Comparison of ENCODE assay signal across 18 mouse cellular contexts in the genomic region with DNA sequence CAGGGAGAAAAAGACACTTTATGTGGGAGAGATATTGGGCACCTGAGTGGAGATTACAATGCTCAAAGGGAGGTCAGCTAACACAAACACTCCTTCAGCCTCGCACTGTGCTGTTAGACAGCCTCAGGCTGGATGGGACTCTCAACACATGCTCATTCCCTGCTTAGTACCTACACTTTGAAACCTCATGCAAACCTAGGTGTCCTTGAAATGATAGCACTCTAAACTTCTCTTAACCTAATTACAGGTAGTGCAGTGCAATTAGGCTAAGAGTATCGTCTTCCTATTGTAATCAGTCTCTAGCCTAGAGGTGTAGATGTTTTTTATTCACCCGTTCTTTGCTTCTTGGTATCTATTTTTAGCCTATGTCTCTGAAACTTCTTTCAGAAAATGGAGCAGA. TPM values are rescaled to one million over a fixed set of nuclear protein-coding genes. Genes with fewer than 3 reads are reported as not detected.
A peak's percentile ranks its signal among the peaks of the same experiment; 100 is the strongest.
DNase-seq lines count a peak whose midpoint lies in the region; ATAC-seq and TF ChIP-seq lines count a peak whose summit lies in the region.
"Had no signal": no experiment of that assay in that cellular context is flagged by ENCODE, and none has a peak within 500 bp of the region (broad histone marks: within the 10 kb centered on the region; RNA-seq: fewer than 3 reads in every experiment).

No protein-coding gene starts in this region.

- DNase-seq in forebrain, postnatal 0 days: no peak
- no peak for DNase-seq in forebrain, embryonic 11.5 days (ENCODE audit: low spot score)
- DNase-seq in hindbrain, postnatal 0 days (ENCODE audit: low spot score): no peak
- DNase-seq in hindbrain, embryonic 14.5 days (ENCODE audit: low spot score): no peak
- peak; percentile 19 for DNase-seq in gonadal fat pad, adult 2 months (ENCODE audit: low read depth)
- no peak for DNase-seq in cerebellum, postnatal 10 days
- DNase-seq: gastrocnemius, postnatal 25 days; kidney, adult 18-20 months had no signal

- no peak overlapping the region for H3K9ac ChIP-seq in forebrain, postnatal 0 days
- no peak overlapping the region for H3K9ac ChIP-seq in forebrain, embryonic 11.5 days (ENCODE audit: low read length)
- H3K9ac ChIP-seq in hindbrain, postnatal 0 days (replicated peaks; ENCODE audit: low read length): no peak overlapping the region
- no peak overlapping the region for H3K9ac ChIP-seq in hindbrain, embryonic 14.5 days
- H3K9ac ChIP-seq: embryonic facial prominence, embryonic 13.5 days; heart, embryonic 13.5 days had no signal

- WGBS in forebrain, postnatal 0 days: 60% methylated on average over 3 of the region's 3 CpGs
- 71% methylated on average over 3 of the region's 3 CpGs for WGBS in forebrain, embryonic 11.5 days
- 57% methylated on average over 3 of the region's 3 CpGs for WGBS in hindbrain, postnatal 0 days
- 78% methylated on average over 3 of the region's 3 CpGs for WGBS in hindbrain, embryonic 14.5 days

- no peak for TF ChIP-seq CTCF in forebrain, postnatal 0 days (IDR thresholded peaks at IDR 0.05; ENCODE audit: low read depth)
- no peak for TF ChIP-seq CTCF in hindbrain, postnatal 0 days (IDR thresholded peaks at IDR 0.05; ENCODE audit: low read depth)

- H3K4me1 ChIP-seq in forebrain, postnatal 0 days (ENCODE audit: insufficient read depth): no peaks in the 10 kb centered on the region
- no peaks in the 10 kb centered on the region for H3K4me1 ChIP-seq in forebrain, embryonic 11.5 days (replicated peaks; ENCODE audit: control insufficient read depth, insufficient read depth, low read length)
- no peaks in the 10 kb centered on the region for H3K4me1 ChIP-seq in hindbrain, postnatal 0 days (ENCODE audit: insufficient read depth, low read length)
- no peaks in the 10 kb centered on the region for H3K4me1 ChIP-seq in hindbrain, embryonic 14.5 days (replicated peaks; ENCODE audit: control insufficient read depth, insufficient read depth, low read length)
- H3K4me1 ChIP-seq: embryonic facial prominence, embryonic 10.5 days; embryonic facial prominence, embryonic 13.5 days; heart, embryonic 10.5 days; heart, embryonic 13.5 days had no signal

- no peak overlapping the region for H3K4me2 ChIP-seq in forebrain, postnatal 0 days (ENCODE audit: low read depth)
- H3K4me2 ChIP-seq in forebrain, embryonic 11.5 days (ENCODE audit: low read depth, low read length, severe bottlenecking): no peak overlapping the region
- no peak overlapping the region for H3K4me2 ChIP-seq in hindbrain, postnatal 0 days (ENCODE audit: low read depth, low read length)
- no peak overlapping the region for H3K4me2 ChIP-seq in hindbrain, embryonic 14.5 days (replicated peaks)
- H3K4me2 ChIP-seq: embryonic facial prominence, embryonic 13.5 days; heart, embryonic 13.5 days had no signal

- ATAC-seq in forebrain, postnatal 0 days: peak; percentile 59; the same call in 1 of the 2 replicates
- ATAC-seq in forebrain, embryonic 11.5 days (replicated peaks; ENCODE audit: low FRiP score): no peak
- ATAC-seq in hindbrain, postnatal 0 days: peak; percentile 64
- ATAC-seq in hindbrain, embryonic 14.5 days (ENCODE audit: low FRiP score): no peak
- ATAC-seq: CD4-positive, CD25-positive, alpha-beta regulatory T cell, adult 4 months; inflammation-experienced regulatory T-cells, adult 6 months; intestine, embryonic 16.5 days had no signal

- H3K36me3 ChIP-seq in forebrain, postnatal 0 days (ENCODE audit: insufficient read depth): no peaks in the 10 kb centered on the region
- H3K36me3 ChIP-seq in forebrain, embryonic 11.5 days (ENCODE audit: control insufficient read depth, insufficient read depth, low read length): no peaks in the 10 kb centered on the region
- no peaks in the 10 kb centered on the region for H3K36me3 ChIP-seq in hindbrain, postnatal 0 days (ENCODE audit: insufficient read depth, low read length)
- H3K36me3 ChIP-seq in hindbrain, embryonic 14.5 days (replicated peaks; ENCODE audit: control insufficient read depth, insufficient read depth): no peaks in the 10 kb centered on the region
- H3K36me3 ChIP-seq: embryonic facial prominence, embryonic 10.5 days; embryonic facial prominence, embryonic 13.5 days; heart, embryonic 10.5 days; heart, embryonic 13.5 days had no signal

- H3K9me3 ChIP-seq in forebrain, postnatal 0 days (ENCODE audit: low read length): no peaks in the 10 kb centered on the region
- no peaks in the 10 kb centered on the region for H3K9me3 ChIP-seq in forebrain, embryonic 11.5 days (ENCODE audit: control insufficient read depth, low read length)
- no peaks in the 10 kb centered on the region for H3K9me3 ChIP-seq in hindbrain, postnatal 0 days (ENCODE audit: low read length)
- no peaks in the 10 kb centered on the region for H3K9me3 ChIP-seq in hindbrain, embryonic 14.5 days (ENCODE audit: control insufficient read depth, low read length)
- H3K9me3 ChIP-seq: embryonic facial prominence, embryonic 10.5 days; embryonic facial prominence, embryonic 13.5 days; heart, embryonic 10.5 days; heart, embryonic 13.5 days had no signal

- no peak overlapping the region for H3K27ac ChIP-seq in forebrain, postnatal 0 days (ENCODE audit: low read depth, low read length)
- no peak overlapping the region for H3K27ac ChIP-seq in forebrain, embryonic 11.5 days (ENCODE audit: low read depth, low read length)
- H3K27ac ChIP-seq in hindbrain, postnatal 0 days: no peak overlapping the region
- no peak overlapping the region for H3K27ac ChIP-seq in hindbrain, embryonic 14.5 days
- H3K27ac ChIP-seq: embryonic facial prominence, embryonic 10.5 days; embryonic facial prominence, embryonic 13.5 days; heart, adult 2 months; heart, embryonic 10.5 days; heart, embryonic 13.5 days had no signal

- H3K27me3 ChIP-seq in forebrain, postnatal 0 days (ENCODE audit: insufficient read depth, low read length): no peaks in the 10 kb centered on the region
- no peaks in the 10 kb centered on the region for H3K27me3 ChIP-seq in forebrain, embryonic 11.5 days (ENCODE audit: control insufficient read depth, insufficient read depth, low read length)
- no peaks in the 10 kb centered on the region for H3K27me3 ChIP-seq in hindbrain, postnatal 0 days (ENCODE audit: insufficient read depth, low read length)
- H3K27me3 ChIP-seq in hindbrain, embryonic 14.5 days (ENCODE audit: control insufficient read depth, insufficient read depth, low read length): no peaks in the 10 kb centered on the region
- H3K27me3 ChIP-seq: embryonic facial prominence, embryonic 13.5 days; heart, embryonic 13.5 days had no signal

- no peak overlapping the region for H3K4me3 ChIP-seq in forebrain, postnatal 0 days (ENCODE audit: low read depth, low read length)
- H3K4me3 ChIP-seq in forebrain, embryonic 11.5 days (ENCODE audit: low read depth, low read length): no peak overlapping the region
- no peak overlapping the region for H3K4me3 ChIP-seq in hindbrain, postnatal 0 days (ENCODE audit: low read length)
- no peak overlapping the region for H3K4me3 ChIP-seq in hindbrain, embryonic 14.5 days (replicated peaks; ENCODE audit: low read length)
- H3K4me3 ChIP-seq: embryonic facial prominence, embryonic 10.5 days; embryonic facial prominence, embryonic 13.5 days; erythroblast, embryonic 14.5 days; heart, adult 2 months; heart, embryonic 10.5 days; heart, embryonic 13.5 days had no signal

RNA-seq across cellular contexts. Expression of a gene that starts 40.6 kb away (rescaled TPM):
- total RNA-seq in forebrain, postnatal 0 days (2014; rRNA removed): 49.9 and 53.2 TPM in 2 replicates
- 43.7 and 47.7 TPM in 2 replicates for polyA plus RNA-seq in forebrain, postnatal 0 days (2015; fragmentation: Nextera tagmentation; extraction: Ambion mirVana)
- polyA plus RNA-seq in forebrain, embryonic 11.5 days (2014; fragmentation: Nextera tagmentation; extraction: Ambion mirVana): 63.2 and 78.9 TPM in 2 replicates
- 17.5 and 33.2 TPM in 2 replicates for total RNA-seq in hindbrain, postnatal 0 days (2014; rRNA removed)
- polyA plus RNA-seq in hindbrain, postnatal 0 days (2015; fragmentation: Nextera tagmentation; extraction: Ambion mirVana): 53.5 and 62.3 TPM in 2 replicates
- 64.4 and 69.6 TPM in 2 replicates for polyA plus RNA-seq in hindbrain, embryonic 14.5 days (2014; fragmentation: Nextera tagmentation; extraction: Ambion mirVana)
- polyA plus RNA-seq in gonadal fat pad, adult 2 months (2012; rRNA removed): 7.9 and 10.8 TPM in 2 replicates
- total RNA-seq: MEL had no signal

Comparison
In these comparisons a context has a peak if more than half of its experiments do, and no peak if none do; other contexts are left out.
1. ATAC-seq: peak in forebrain, postnatal 0 days (single experiment) and hindbrain, postnatal 0 days (single experiment); none in forebrain, embryonic 11.5 days (single experiment) and hindbrain, embryonic 14.5 days (single experiment).